Mouse (Mus musculus) liver, embryonic 14.5 days (tissue): ENCODE data around the gene Msln.

Source experiments
- CTCF ChIP-seq: IDR thresholded peaks from 2 replicates; pipeline ENCODE4 v1.5.1; 2016; ENCODE audit warnings: antibody characterized with exemption, low read depth, control low read depth
- EP300 ChIP-seq: IDR thresholded peaks from 2 replicates; pipeline ENCODE4 v1.6.1; 2016; ENCODE audit warnings: antibody characterized with exemption, low read depth

GRCm38 (mm10) chr17:25723470-25723869, 30.7 kb downstream of the Msln start:
- TF ChIP-seq CTCF (no peak), EP300 (no peak)
